Mouse (Mus musculus) T-helper 17 cell (primary cell): ENCODE results near the gene Map3k13.

Experiments used
- in situ Hi-C, 2 experiments: fragments of 300-600 bp; cut with MboI, MseI; formaldehyde crosslinking; loops; 1 replicate in 1 of 2; 2 replicates in 1 of 2; pipeline ENCODE4 v1.15.1; 2025; ENCODE audit warnings: high pct_unique_total_duplicates in 2 of 2

The Map3k13 gene

GRCm38 (mm10) chr16:21793875-21794696 lies at the start of gene Map3k13:
Gene Map3k13, plus strand, starts transcription at chr16:21794346.
- in situ Hi-C loops = loop anchor here in 1 of 2 experiments (25.0 kb wide), 1 partner anchor 1832 kb away; no protein-coding TSS in a partner anchor

- in situ Hi-C loops = loop anchor here in 1 of 2 experiments (5.0 kb wide), 1 partner anchor 59 kb away; no protein-coding TSS in a partner anchor
Observed at GRCm38 (mm10) chr16:21758447-21758846, 35.7 kb upstream of the Map3k13 start.

GRCm38 (mm10) chr16:21768255-21768654 lies 25.9 kb upstream of the Map3k13 start:
- in situ Hi-C loops = no loop called here

- in situ Hi-C loops = no loop called here
Observed at GRCm38 (mm10) chr16:21769667-21770066, 24.5 kb upstream of the Map3k13 start.

- in situ Hi-C loops = loop anchor here in 1 of 2 experiments (25.0 kb wide), 1 partner anchor 1812 kb away; no protein-coding TSS in a partner anchor
Observed at GRCm38 (mm10) chr16:21774725-21775124, 19.4 kb upstream of the Map3k13 start.

- in situ Hi-C loops = loop anchor here in 1 of 2 experiments (25.0 kb wide), 1 partner anchor 1816 kb away; no protein-coding TSS in a partner anchor
Observed at GRCm38 (mm10) chr16:21778293-21778866, 15.8 kb upstream of the Map3k13 start.

- in situ Hi-C loops = loop anchor here in 1 of 2 experiments (25.0 kb wide), 1 partner anchor 1817 kb away; no protein-coding TSS in a partner anchor
Observed at GRCm38 (mm10) chr16:21779149-21779548, 15.0 kb upstream of the Map3k13 start.

GRCm38 (mm10) chr16:21781277-21781676 lies 12.9 kb upstream of the Map3k13 start:
- in situ Hi-C loops = loop anchor here in 1 of 2 experiments (10.0 to 25.0 kb wide), 2 partner anchors 864 to 1819 kb away; no protein-coding TSS in a partner anchor

- in situ Hi-C loops = loop anchor here in 1 of 2 experiments (10.0 to 25.0 kb wide), 2 partner anchors 863 to 1820 kb away; no protein-coding TSS in a partner anchor
Observed at GRCm38 (mm10) chr16:21781895-21782294, 12.3 kb upstream of the Map3k13 start.

GRCm38 (mm10) chr16:21782807-21783206 lies 11.3 kb upstream of the Map3k13 start:
- in situ Hi-C loops = loop anchor here in 1 of 2 experiments (10.0 to 25.0 kb wide), 2 partner anchors 862 to 1821 kb away; no protein-coding TSS in a partner anchor

- in situ Hi-C loops = loop anchor here in 1 of 2 experiments (10.0 to 25.0 kb wide), 2 partner anchors 860 to 1823 kb away; no protein-coding TSS in a partner anchor
Observed at GRCm38 (mm10) chr16:21785000-21785399, 9.1 kb upstream of the Map3k13 start.

GRCm38 (mm10) chr16:21786317-21786716 lies 7.8 kb upstream of the Map3k13 start:
- in situ Hi-C loops = loop anchor here in 1 of 2 experiments (10.0 to 25.0 kb wide), 2 partner anchors 858 to 1824 kb away; no protein-coding TSS in a partner anchor

- in situ Hi-C loops = loop anchor here in 1 of 2 experiments (10.0 to 25.0 kb wide), 2 partner anchors 857 to 1825 kb away; no protein-coding TSS in a partner anchor
Observed at GRCm38 (mm10) chr16:21787516-21788353, 6.4 kb upstream of the Map3k13 start, which contains the start of gene Ehhadh. Gene Ehhadh, minus strand, starts transcription at chr16:21787807.

- in situ Hi-C loops = loop anchor here in 1 of 2 experiments (10.0 to 25.0 kb wide), 2 partner anchors 856 to 1826 kb away; no protein-coding TSS in a partner anchor
Observed at GRCm38 (mm10) chr16:21788581-21788980, 5.6 kb upstream of the Map3k13 start.

- in situ Hi-C loops = loop anchor here in 1 of 2 experiments (10.0 to 25.0 kb wide), 2 partner anchors 856 to 1827 kb away; no protein-coding TSS in a partner anchor
Observed at GRCm38 (mm10) chr16:21789180-21789579, 5.0 kb upstream of the Map3k13 start.

- in situ Hi-C loops = loop anchor here in 1 of 2 experiments (25.0 kb wide), 1 partner anchor 1828 kb away; no protein-coding TSS in a partner anchor
Observed at GRCm38 (mm10) chr16:21790469-21790868, 3.7 kb upstream of the Map3k13 start.

- in situ Hi-C loops = loop anchor here in 1 of 2 experiments (25.0 kb wide), 1 partner anchor 1829 kb away; no protein-coding TSS in a partner anchor
Observed at GRCm38 (mm10) chr16:21791779-21792178, 2.4 kb upstream of the Map3k13 start.

- in situ Hi-C loops = loop anchor here in 1 of 2 experiments (25.0 kb wide), 1 partner anchor 1831 kb away; no protein-coding TSS in a partner anchor
Observed at GRCm38 (mm10) chr16:21793080-21793810, 901 bp upstream of the Map3k13 start.

GRCm38 (mm10) chr16:21794697-21795045 lies 525 bp downstream of the Map3k13 start:
- in situ Hi-C loops = loop anchor here in 1 of 2 experiments (25.0 kb wide), 1 partner anchor 1832 kb away; no protein-coding TSS in a partner anchor
